Mouse (Mus musculus) cerebellum, adult 9-10 months (tissue): ENCODE results near the gene Enpp6.

ENCODE experiments used
- DNase-seq: peaks from one replicate; pipeline ENCODE4 v3.0.0; 2022

Gene Enpp6

DNA sequence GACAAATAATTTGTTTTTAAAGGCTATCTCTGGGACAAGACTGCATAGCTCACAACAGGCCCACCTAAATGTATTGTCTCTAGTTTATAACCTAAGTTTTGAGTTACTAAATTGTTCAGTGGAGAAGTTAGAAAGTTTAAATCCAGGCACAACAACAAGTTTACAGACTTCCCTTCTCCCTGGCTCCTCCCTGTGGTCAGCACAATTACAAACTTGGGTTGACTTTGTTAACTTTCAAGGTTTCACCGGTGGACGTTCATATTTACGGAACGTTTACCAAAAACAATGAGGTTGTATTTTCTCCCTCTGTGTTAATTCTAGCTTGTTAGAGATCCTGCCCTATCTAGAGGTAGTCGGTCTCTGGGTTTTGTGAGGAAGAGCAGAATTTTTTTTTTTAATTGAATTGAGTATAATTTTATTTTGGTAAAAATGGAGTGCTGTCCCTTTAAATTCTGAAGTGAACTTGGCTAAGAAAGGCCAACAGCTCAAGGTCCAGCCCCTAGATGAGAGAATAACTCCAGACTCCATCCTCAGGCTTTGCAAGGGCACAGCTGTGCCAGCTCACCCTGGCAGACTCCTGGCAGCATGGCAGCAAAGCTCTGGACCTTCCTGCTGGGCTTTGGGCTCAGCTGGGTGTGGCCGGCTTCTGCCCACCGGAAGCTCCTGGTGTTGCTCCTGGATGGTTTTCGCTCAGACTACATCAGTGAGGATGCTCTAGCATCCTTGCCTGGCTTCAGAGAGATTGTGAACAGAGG is at the start of gene Enpp6:
Gene Enpp6 (plus strand): TSS at position 502 of the 755 bp plus-strand sequence.
- no peak for DNase-seq

DNA sequence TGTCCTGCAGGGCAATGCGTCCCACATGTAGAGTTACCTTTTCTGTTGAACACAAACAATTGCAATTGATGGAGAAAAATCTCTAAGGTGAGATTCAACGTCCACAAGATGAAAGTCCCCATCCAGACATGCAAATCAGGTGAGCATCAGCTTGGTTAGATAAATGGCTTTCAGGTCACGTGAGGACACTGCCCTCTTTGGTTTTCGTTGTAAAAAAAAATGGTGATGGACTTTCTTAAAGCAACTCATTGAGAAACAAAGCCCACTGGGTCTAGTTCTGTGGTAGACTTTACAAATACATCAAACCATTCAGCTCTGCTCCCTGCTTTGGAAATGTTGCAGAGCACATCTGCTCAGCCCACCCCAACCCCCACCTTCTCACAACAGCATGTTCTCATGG is 48.5 kb upstream of the Enpp6 start:
- DNase-seq = no peak

DNA sequence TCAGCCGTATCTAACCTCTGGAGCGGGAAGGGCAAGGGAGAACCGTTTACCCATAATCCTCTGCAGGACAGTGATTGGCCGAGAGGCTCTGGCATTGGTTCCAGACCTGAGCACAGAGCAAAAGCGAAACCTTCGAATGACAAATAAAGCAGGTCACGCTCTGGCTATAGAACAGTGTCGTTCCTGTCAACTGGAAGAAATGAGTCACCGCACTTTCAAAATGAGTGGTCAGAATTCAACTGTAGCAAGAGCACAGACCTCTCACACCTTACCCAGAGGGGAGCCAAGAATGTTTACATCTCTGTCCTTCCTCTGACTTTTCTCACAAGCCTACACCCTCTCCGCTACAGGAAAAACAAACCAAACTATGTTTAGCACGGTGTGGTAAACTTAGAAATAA is 45.4 kb upstream of the Enpp6 start:
- DNase-seq = no peak

DNA sequence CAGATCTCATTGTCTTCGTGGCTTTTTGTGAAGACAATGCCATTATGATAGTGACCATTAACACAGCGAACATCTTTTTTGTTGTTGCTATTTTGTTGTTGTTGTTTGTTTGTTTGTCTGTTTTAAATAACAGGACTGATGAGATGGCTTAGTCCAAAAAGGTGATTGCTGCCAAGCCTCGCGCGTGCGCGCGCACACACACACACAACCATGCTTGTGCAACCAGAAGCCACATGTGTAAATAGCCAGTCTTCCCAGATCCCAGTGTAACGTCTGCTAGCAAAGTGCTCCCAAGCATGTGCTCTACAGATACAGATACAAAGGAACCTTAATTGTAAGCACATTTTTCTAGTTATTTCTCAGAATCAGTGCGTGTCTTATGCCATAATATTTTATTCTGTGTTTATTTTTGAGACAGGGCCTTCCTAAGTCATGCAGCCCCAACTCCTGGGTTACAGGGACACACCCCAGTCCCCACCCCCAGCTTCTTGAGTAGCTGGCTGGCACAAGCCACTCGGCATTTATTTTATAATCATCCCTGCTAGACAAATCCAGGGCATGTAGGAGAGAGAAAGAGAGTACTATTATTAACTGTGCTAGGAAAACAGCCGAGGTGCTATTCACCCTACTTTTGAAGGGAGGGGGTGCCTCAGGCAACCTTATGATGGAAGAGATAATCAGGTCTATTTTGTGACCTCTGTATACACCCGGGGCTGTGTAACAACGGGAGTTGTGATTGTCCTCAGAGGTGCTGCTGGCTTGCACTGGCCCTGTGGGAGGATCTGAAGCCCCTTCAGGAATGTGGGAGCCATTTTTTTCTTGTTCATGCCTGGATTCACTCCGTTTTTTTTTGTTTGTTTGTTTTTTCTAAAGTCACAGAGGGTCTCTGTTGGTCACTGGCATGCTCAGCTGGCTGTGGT is 44.7 kb upstream of the Enpp6 start:
- DNase-seq = no peak

DNA sequence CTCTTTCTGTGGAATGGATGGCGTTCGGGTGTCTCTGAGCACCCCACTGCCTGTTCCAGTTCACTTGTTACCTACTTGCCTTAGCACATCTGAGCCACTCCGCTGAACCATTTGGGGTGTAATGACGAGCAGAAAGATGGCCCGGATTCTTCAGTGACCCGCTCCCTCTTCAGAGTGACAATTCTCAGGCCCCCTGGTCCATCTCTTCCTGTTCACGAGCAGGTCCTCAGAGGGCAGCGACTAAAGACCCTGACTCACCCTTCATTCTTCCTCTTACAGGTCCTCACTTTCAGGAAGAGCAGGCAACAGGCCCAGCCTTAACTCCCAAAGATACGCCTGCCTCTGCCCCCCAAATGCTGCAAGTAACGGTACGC is 44.0 kb upstream of the Enpp6 start:
- DNase-seq = no peak

DNA sequence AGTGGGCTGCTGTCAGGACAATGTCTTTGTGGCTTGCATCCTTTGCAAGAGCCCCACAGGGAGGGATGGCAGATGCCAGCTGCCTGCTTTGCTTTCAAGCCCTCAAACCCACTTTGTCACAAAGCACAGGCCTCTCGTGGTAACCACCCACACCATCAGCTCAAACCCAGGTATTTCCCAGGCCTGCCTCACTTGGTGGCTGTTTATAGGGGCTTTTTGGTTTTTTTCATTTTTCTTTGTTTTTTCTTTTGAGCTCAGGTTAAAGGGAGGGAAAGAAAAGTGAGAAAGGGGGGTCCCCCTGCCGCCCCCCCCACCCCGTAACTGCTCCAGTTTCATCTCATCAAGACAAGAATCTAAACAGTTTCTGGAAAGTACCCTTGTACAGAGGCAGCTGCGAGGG is 43.4 kb upstream of the Enpp6 start:
- no peak for DNase-seq

DNA sequence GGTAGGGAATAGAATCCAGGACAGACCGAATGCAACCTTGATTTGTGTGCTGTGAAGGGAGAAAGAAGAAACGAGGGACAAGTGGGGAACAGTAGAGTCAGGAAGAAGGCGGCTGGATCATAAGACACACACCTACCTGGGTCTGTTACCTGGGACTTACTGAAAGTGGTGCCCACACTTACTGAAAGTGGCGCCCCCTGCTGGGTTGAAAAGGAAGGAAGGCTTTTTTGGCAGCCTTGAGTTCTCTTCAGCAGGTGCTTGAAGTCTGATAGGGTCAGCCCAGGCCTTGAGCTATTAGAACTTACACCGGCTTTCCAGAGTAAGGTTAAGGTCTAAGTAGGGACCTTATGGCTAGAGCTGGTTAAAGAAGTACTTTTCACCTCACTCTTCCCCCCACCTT is 40.5 kb upstream of the Enpp6 start:
- DNase-seq = no peak

DNA sequence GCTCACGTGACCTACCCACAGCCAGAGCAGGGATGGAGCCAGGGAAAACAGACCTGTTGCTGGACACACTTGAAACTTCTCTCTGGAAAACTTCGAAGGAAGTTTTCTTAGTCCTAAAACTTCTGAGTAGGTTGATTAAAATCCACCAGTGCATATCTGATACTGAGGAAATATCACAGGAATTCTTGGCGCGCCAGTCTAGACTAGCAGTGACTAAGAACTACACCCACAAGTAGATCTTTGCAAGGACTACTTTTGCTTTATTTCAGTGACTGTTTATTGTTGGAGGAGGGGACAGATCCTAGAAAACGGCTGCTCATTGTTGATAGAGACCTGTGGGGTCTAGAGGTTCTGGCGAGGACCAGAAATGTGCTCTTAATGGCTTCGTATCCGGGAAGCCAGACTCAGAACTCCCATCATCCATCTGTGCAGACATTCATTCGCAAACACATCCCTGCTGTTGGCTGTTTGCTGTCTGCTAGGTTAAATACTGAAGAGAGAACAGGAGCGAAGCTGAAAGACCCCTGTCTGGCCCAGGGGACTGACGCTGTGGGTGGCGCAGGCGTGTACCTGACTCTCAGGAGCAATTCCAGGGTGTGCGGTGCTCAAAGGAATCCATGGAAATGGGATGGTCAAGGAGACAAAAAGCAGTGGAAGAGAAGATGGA is 38.5 kb upstream of the Enpp6 start:
- no peak for DNase-seq

DNA sequence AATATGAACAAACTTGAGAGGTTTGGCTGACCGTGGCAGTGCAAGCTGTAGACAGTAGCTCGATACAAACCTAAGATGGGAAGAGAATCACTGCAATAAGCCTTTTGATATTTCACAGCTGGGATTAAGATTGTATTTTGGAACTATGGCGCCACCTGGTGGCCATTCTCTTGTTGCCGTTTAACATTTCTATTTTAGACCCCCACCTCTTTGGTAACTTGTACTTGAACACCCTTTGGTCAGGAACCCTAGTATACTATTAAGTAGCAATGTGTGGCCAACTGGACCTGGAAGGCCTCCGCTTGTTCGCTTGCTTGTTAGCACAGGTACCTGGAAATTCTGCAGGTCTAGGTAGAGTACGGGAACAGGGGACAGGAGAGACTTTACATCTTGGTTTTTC is 33.2 kb upstream of the Enpp6 start:
- peak; percentile 65 for DNase-seq

DNA sequence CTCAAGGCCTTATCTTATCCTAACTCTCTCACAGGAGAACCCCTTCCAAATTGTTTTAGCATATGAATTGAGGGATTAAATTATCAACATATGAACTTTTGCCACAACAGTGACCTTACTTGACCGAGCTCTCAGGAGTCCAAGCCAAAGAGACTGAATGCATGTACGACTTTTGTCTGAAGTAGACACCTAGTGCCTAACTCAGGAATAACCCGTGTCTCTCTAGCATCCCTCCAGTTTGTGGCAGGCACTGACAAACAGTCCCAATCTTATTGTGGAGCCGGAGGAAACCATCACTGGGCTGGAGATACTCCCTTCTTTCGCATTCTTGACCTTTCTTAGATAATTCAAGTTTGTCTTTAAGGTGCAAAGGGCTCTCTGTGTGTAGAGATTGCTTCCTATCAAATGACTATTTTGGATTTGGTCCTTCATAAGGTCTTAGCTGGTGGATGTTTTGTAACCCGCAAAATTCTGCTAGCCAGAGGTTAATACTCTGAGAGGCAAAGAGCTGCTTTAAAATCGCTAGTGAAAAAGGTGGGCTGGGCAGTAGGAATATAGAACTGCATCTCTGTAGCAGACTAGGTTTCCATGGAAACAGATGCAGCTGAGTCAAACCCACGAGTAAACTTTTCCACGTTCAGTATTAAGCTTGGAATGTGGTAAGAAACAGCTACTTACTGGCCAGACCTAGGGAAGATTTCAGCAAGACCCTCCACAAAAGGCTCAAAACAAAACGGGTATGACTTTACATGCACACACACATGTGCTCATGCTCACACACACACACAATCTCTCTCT is 23.9 kb upstream of the Enpp6 start:
- DNase-seq = no peak

DNA sequence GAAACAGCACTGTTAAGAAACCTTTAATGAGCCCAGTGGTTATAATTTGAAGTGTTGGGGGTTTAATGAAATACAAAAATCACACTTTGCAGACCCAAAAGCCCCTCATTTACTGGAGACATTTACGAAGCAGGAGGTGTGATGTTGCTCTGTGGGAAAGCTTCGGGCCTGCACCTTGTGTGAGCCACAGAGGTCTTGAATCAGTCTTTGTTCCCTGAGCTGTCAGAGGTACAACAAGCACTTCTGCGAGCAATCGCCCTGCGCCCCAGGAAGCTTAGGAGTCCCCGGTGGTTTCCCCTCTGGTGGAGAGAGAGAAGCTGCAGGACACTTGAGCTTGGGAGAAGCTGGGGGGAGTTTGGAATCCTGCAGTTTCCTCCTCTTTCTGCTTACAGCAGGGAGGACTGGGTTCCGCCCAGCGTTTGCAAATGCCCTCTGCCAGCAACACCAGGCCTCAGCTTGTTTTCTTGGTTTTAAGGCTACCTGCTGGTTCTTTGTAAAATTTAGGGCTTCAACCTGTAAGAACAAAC is 23.0 kb upstream of the Enpp6 start:
- no peak for DNase-seq

DNA sequence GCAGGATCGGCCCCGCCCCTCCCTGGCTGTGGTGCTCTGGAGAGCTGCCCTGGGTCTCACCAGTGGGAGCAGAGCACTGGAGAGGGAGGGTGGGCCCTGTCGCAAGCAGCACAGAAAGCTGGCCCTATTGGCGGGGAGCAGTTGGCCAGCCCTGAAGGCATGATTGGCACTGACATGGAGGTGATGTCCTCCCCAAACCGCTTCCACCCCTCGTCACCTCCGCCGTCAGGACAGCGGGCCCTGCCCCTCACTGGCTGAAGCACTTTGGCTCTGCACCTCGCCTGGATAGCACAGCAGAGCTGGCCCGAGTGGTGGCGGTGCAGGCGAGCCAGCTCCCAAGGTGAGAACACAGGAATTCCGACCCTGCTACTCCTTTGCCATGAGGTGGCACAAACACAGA is 20.9 kb upstream of the Enpp6 start:
- no peak for DNase-seq

DNA sequence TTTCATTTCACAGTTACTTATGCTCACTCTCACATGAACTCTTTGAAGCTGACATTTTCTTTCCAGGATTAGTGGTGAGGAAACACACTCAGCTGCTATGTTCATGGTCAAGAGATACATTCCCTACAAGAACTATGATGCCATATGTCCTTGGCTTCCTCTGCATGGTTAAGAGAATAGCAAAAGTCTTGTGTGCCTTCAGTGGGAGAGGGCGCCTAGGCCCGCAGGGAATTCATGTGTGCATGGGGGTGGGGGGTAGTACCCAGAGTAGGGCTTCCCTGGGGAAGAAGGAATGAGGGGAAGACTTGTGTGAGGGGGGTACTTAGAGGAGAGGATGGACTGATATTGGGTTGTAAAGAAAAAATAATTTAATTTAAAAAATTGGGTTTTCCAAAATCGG is 18.0 kb upstream of the Enpp6 start:
- no peak for DNase-seq

DNA sequence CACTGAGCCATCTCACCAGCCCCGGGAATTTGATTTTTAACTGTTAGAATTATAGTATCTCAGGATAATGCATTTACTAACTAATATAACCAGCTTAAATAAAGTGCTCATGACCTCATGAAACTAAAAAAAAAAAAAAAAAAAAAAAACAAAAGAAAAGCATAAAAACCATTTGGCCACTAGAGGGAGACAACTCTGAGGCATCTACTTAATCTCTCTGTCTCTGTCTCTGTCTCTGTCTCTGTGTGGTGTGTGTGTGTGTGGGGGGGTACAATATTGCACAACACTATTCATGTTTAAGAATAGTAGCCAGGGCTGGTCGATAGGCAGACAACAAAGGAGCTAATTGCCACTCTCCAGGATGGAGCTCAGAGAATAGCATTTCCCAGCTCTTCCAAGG is 17.3 kb upstream of the Enpp6 start:
- DNase-seq = no peak

DNA sequence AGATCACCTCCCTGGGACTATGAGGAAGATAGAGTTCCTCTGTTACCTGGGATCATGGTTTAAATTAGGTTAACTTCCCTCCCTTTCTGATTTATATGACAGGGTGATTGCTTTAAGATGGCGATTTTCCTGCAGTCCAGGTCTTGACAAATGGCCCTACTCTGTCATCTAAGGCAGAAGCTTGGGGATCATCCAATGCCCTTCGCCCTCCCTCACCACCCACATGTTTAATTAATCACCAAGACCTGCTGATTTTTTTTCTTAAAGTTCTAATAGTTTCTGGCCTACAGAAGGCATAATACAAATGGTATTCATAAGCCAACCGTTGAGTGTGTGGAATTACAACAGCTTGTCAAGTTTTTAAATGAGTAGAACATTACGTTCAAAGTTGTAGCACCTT is 9.3 kb upstream of the Enpp6 start:
- no peak for DNase-seq

DNA sequence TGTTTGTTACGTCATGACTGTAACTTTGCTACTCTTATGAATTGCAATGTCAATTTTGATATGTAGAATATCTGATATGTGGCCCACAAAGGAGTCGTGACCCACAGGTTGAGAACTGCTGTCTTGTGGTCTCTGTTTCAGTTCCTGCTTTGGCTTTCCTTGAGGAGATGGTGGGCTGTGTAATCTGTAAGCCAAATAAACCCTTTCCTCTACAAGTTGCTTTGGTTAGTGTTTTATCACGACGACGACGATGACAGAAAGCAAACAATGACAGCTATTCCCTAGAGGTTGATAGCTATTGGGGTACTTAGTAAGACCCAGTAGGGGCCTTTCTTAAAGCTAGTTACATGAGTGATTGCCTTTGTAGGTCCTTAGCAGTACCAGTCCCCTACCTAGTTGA is 4.5 kb upstream of the Enpp6 start:
- no peak for DNase-seq

DNA sequence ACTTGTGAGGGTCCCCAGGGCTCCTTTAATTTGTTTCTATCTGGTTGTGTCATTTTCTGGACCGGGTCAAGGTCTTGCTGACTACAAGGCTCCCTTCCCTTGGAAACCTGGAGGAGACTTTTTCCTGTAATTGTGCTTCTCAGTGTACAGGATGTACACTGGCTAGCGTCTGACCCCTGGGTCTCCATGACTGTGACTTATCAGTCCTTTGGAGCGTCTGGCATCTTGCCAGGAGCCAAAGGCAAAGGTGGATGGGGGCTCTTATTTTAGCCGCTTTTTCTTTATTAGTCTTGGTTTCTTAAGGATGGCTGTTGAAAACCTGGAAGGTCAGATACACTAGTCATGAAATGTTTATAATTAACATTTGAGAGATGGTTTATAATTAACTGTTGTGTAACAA is 3.9 kb upstream of the Enpp6 start:
- no peak for DNase-seq

DNA sequence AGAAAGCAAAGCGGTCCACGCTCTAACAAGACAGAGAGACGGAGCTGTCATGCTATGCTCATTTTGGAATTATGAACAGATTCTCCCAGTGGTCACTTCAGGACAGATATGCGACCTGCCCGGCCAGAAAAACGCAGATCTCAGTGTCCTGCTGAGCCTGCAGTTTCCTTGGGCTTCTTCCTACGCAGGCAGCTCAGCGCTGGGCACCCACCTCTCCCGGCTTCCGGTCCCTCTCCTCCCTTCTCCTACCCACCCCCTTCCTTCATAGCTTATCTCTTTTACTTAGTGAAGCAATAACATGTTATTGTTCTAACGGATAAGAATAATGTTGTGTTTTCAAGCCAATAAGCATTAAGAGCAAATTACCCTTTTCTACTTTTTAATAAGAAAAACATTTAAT is 2.0 kb upstream of the Enpp6 start:
- no peak for DNase-seq

DNA sequence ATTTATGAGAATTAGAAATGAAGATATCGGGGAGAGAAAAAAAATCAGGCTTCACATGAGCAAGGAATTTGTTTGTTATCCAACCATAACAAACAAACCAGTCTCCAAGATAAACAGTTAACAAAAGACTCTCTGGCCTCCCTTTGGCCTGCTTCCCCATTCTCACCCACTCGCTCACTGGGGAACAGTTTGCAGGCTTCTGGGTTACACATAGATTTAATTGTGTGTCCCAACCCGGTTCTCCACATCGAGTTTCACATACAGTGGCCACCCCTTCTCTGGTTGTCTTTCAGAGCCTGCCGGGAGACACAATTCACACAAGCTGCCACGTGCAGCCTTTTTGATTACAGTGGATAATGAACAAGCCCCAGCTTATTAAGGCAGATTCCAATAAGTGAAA is 1.7 kb downstream of the Enpp6 start:
- DNase-seq = no peak

DNA sequence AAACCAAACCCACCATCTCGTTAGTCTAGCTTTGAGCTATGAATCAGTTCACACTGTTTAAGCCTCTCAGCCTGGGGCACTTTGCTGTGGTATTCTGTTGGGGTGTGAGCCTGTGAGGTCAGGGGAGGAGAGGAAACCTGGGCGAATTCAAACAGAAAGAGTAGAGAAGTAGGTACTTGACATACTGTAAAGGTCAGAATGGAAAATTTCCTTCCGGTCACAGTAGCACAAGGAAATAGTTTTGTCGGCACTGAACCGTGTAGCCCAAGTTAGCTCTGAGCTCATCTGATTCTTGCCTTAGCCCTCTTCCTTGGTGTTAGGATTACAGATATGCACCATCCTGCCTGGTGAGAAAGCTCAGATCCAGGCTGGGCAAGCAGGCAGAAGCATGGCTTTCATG is 4.4 kb downstream of the Enpp6 start:
- DNase-seq = no peak

DNA sequence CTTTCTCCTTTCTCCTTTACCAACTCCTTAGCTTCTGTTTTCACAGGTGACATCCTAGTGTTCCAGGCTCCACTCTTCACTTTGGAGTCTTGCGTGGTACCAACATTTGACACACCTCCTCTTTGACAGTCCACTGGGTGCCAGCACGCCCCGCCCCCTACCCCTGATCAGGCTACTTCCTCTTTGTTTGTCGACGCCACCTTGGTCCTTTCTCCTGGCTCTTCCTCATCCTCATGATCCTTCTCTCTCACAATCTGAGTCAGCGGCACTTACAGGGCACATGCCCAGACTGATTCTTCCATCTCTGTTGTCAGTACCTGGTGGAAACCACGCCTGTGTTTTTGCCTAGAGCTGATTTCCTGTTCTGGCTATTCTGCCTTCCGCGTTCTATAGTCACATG is 5.9 kb downstream of the Enpp6 start:
- no peak for DNase-seq

DNA sequence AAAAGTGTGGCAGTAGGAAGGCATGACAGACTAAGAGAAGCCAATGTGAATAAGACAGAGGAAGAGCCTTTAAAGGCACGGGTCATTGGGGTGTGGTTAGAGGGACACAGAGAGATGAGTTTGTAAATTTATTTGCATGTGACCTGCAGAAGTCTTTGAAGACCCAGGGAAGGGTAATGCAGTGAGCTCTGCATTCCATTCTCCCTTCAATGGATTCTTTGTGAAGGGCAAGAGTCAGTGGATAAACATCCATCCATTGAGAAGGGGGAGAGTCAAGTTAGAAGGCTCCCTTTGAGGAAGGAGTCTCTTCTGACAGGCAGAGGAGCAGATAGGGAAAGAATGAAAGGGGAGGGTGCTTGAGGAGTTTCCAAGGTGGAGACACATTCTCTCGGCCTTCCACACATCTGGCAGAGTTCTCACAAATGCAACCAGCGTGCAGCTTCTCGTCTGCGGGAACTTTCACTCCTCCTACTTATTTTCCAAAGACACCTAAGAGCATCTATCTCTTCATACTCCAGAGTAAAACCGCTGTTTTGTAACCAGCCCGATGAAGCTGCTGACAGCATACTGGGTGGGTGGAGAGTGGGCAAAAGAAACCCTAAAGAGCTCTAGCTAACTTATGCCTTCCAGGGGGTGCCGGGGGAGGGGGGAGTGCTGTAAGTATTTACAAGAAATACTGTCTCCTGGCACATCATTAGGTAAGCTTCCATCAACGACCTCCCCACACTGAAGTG is 9.4 kb downstream of the Enpp6 start:
- DNase-seq = no peak
